Mouse (Mus musculus): ENCODE measurements around the gene Gsc2.
A peak's percentile ranks its signal among the peaks of the same experiment; 100 is the strongest.

The Gsc2 gene

DNA sequence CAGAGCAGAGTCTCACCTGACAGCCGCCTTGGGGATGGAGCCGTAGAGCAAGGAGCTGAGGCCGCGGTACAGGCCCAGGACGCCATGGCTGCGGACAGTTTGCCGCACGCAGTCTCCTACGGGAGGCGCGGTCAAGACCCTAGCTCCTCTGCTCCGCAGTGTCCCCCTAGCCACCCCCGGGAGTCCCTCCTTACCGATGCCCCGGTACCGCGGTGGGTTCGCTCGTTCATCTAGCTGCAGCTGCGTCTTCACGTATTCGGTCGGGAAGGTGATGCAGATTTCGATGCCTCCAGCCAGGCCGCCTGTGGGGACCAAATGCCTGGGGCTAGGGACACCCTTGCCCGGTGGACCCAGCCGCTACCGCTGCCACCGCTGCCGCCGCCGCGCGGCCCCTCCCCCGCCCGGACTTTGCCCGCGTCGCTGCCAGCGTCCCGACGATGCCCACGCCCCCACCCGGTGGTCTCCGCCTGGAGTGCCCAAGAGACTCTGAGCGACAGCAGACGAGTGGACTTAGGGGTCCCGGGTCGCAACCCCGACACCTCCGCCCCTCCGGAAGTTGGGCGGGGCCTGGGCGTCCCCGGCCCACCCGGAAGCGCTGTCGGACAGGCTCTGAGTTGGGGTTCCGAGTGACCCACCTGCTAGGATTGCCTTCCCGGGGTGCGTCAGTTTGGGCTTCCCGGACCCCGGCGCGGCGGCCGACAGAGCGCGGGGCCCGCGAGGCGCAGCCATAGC is 12.7 kb upstream of the Gsc2 start:
- peak in 1 of 2 experiments; percentile 49 for DNase-seq (ENCODE audit: low spot score in 2 of 2)

DNA sequence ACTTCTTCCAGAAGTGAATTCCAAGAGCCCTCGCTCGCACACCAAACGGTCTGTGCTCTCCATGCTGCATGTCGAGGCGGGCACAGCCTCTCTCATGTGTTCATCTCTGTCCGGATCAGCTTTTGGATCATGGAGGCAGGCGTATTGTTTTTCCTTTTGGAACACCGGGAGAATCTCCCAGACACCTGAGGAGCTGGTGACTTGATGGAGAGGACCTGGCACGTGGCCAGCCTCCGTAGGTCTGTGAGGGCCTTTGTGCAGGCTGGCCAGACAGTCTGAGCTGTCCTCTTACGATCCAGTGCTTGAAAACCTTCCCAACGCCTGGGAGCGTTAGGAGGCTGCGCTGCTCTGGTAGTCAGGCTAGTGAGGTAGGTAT is 7.3 kb upstream of the Gsc2 start:
- peak in 1 of 2 experiments; percentile 47 for DNase-seq (ENCODE audit: low spot score in 2 of 2)

DNA sequence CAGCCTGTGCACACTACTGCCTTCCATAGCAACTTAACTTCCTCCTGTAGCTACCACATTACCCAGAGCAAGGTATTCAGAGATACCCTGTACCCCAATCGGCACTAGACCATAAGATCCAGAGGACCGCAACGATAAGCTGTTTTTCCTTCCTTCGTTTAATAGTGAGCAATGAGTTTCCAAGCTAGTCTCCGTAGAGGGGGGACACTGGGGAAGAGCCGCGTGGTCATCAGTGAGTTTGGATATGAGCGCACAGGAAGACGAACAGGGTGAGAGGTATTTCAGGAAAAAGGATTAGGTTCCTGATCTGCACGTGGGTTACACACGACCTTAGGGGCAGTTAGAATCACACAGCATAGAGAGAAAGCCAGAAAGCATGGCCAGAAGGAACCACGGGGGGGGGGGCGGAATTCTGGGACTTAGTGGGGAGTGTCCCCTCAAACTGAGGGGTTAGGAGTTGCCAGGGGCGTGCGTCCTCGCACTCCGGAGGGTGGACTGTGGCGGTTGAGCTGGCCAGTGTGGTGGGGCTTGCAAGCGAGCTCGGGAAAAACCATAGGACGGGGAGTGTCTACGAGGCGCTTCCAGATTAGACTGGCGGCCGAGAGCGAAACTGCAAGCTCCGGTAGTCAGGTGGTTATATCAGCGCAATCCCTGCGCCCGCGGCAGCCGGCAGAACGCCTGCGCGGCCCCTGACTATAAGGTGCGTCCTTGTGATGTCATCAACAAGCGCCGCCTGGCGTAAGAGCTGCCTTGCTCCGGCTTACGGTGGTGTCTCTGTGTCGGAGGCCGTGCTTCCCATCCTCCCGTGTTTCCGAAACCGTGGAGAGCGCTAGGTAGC is 6.7 kb upstream of the Gsc2 start:
- DNase-seq (ENCODE audit: low spot score in 2 of 2) = peak; percentile 92 to 96

DNA sequence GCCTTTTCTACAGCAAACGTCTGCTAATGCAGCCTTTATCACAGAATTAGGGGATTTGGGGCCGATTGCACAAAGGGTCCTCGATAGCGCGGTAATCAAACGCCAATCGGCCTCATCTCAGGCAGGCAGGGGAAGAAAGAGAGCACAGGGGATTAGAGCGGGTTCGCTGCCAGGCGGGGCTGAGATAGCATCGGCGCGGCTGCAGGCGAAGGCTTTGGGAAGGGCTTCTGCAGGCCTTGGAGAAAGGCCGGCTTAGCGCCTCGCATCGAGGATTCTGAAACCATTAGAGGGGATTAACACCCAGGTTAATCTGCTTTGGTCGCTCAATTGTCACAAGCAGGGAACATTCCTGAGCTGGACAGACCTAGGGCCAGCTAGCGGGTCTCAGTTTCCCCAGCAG is 5.7 kb upstream of the Gsc2 start:
- DNase-seq (ENCODE audit: low spot score in 2 of 2) = no peak

DNA sequence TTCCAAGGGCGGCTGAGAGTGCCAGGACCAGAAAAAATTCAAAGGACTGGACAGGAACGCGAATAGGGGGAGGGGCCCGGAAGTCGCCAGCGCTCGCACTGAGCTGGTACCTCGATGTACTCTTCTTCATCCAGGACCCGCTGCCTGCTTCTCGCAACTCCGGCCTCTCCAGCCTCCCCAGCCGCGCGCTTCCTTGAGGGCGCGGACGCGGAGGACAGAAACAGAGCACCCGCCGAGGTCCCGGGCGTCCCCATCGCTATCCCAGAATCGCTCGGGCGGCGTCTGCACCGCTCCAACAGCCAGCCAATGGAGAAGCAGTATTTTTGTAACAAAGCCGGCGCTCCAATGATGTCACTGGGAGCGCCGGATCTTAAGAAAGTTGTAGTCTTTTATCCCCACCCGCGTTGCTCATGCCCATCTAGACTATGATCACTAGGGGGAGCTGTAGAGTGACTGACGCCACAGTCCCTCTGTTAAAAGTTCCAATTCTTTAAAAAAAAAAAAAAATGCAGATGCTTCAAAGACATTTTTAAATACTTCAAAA is 3.7 kb downstream of the Gsc2 start, which contains the start of gene Ess2:
Gene Ess2, minus strand, starts transcription at position 297 of the 544 bp plus-strand sequence.
- peak; percentile 68 to 82 for DNase-seq (ENCODE audit: low spot score in 2 of 2)

DNA sequence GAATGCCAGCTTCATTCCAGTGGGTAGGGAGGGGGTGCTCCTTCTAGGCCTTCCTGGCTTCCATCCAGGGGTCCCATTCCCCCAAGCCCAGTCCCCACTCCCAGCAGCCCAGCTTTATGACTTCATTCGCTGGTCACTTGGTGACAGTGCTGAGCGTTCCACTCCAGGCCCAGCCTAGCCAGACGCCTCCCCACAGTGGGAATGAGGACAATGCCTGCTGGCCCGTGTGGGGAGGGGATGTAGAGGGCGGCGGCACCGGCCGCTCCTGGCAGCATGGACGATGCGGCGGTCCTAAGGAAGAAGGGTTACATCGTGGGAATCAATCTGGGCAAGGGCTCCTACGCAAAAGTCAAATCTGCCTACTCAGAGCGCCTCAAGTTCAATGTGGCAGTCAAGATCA is 16.4 kb downstream of the Gsc2 start, which contains the start of the genes Dgcr2 and Tssk2:
Gene Dgcr2, minus strand, starts transcription at position 101 of the 400 bp plus-strand sequence.
Gene Tssk2, plus strand, starts transcription at position 176 of the 400 bp plus-strand sequence.
- no peak for DNase-seq (ENCODE audit: low spot score in 2 of 2)

DNA sequence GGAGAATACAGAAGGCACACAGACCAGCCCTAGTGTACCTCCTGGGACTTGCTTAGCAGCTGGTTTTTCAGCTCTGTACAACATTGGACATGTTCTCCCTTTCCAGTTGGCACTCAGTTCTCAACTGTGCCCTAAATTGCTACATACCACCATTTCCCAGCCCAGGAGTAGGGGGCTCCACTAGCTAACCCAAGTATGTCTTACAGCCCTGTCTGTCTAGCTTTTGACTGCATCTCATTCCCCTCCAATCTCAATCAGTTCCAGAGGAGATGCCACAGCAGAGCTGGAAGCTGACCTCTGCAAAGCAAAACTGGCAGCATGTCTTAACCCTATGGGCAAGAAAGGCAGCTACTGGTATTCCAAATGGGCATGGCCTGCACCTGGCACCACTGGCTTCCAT is 18.8 kb downstream of the Gsc2 start:
- DNase-seq (ENCODE audit: low spot score in 2 of 2) = no peak

DNA sequence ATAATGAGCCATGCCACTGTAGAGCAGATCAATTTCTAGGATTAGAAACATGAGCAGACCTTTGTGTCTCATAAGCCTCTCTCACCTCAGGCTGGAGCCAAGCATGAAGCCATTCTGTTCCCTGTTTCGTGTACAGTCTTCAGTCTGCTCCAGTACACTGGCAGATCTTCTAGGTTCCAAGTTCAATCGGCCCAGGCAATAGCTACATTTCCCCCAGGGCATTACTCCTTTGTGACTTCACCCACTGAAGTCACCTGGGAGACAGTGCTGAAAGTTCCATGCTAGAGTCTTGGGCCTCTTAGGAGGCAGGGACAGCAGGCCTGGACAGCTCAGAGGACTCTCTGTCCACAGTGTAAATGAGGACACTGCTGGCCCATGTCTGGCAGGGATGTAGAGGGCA is 20.9 kb downstream of the Gsc2 start, which contains the start of gene Tssk1:
Gene Tssk1, plus strand, starts transcription at position 301 of the 400 bp plus-strand sequence.
- DNase-seq (ENCODE audit: low spot score in 2 of 2) = no peak

DNA sequence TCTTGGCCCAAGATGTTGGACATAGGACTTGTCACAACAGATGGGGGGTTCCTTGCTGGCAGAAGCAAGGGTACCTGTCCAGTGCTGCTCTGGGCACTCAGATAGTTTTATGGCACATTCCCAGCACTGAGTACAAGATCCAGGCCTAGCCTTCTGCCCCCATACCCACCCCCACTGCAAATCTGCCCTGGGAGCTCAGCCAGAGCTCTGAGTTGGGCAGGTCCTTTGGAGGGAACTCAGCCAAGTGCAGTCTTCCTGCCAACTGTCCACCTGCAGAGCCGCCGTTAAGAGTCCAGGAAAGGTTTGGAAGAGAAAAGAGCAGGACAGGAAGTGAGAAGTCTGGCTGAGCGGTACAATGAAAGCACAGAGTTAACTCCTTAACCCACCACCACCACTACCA is 22.3 kb downstream of the Gsc2 start:
- peak in 1 of 2 experiments; percentile 31 for DNase-seq (ENCODE audit: low spot score in 2 of 2)

DNA sequence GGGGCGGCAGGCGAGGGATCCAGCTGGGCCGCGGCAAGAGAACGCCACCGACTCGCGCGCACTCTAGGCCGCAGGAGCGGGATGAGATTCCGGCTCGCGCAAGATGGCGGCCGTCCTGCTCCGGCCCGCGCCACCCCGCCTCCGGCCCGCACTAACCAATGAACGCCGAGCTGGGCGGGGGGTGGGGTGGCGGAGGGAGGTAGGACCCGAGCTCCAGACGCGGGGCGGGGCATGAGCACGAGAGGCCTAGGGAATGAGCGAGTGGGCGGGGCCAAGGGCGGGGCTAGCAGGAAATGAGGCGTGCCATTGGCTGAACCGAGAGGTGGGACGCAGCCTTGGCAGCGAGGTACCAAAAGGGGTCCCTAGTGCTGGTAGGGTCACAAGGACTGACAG is 23.3 kb downstream of the Gsc2 start, which contains the start of gene Gm20518:
Gene Gm20518, minus strand, starts transcription at position 105 of the 393 bp plus-strand sequence.
- peak; percentile 99 to 100 for DNase-seq (ENCODE audit: low spot score in 2 of 2)

DNA sequence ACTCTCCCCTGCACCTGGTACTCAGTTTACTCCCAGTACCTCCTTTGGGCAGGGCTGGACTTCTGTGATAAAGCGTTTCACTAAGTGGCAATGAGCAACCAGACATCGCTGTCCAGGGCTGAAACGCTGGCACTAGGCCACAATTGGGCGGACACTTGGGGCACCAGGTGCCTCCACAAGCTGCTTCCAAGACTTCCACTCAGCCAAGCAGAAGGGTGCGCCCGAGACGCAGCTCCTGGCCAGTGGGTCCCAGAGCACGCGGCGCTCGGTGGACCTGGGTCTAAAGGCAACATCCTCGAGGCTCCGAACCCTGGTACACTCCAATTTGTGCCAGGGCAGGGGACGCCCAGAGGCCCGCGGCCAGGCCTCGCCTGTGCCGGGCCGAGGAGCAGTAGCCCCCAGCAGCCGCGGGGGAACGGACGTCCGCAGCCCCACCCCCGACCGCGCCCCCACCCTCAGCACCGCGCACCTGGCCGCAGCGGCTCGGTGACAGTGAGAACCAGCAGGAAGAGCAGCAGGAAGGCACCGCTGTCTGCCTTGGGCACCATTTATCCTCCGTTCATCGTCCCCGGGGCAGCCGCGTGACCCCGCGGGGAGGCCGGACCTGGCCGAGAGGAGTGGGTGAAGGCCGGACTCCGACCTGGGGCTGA is 23.8 kb downstream of the Gsc2 start:
- peak; percentile 55 to 86 for DNase-seq (ENCODE audit: low spot score in 2 of 2)

DNA sequence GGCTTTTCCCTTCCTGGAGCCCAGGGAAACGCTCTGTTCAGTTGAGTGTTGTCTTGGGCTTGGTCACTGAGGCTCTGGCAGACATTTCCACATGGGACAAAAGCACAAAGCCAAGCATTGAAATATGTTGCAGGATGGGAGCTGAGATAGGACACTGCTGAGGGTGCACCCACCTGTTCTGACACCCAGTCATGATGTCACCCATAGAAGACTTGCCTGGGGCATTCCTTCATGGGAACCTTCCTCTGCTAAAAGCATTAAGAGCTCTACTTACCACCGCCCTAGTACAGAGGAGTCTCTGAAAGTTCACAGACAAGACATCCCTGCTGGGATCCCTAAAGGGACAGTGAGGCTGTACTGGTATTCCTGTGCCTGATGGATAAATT is 24.5 kb downstream of the Gsc2 start:
- no peak for DNase-seq (ENCODE audit: low spot score in 2 of 2)

DNA sequence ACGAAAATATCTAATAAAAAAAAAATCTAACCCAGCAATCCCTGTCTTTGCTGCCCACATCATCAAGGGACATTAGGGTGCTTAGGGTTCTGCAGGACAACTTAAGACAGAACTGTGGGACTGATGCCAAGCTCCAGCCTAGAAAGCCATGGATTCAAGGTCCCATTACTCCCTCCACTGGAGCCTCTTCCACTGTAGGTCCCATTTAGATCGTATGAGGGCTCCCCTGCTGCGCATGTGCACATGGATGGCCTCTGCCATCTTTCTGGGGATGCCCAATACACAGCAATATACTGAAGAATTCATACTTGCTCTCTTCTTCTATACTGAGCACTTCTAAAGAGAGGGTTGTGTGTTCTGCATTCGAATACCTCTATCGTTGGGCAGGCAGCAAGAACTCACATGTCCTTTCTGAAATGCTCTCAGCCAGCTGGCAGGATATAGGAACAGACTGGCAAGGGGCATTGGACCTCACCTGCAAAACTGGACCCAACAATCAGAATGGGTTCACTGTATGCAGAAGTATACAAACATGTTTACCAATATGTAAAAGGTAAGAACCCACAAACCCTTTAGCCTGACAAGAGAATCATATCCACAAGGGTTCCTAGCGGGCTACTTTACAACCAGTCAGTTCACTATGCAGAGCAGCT is 25.0 kb downstream of the Gsc2 start:
- no peak for DNase-seq (ENCODE audit: low spot score in 2 of 2)

DNA sequence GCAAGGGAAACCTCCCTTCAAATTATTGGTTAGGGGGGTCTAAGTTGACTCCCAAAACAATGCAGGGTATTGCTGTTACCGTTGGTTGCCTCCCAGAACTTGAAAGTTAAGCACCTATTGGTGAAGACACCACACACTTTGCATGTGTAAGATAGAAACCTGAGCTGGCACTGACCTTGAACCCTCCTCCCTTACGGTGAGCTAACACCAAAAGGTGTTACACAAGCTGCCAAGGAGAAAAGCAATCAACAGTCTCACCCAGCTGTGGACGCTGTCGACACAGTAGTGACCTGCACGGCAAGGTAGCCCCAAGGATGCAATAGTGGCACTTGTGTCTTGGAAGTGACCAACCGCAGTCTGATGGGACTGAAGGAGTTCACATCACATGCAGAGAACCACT is 30.7 kb downstream of the Gsc2 start:
- DNase-seq (ENCODE audit: low spot score in 2 of 2) = no peak

DNA sequence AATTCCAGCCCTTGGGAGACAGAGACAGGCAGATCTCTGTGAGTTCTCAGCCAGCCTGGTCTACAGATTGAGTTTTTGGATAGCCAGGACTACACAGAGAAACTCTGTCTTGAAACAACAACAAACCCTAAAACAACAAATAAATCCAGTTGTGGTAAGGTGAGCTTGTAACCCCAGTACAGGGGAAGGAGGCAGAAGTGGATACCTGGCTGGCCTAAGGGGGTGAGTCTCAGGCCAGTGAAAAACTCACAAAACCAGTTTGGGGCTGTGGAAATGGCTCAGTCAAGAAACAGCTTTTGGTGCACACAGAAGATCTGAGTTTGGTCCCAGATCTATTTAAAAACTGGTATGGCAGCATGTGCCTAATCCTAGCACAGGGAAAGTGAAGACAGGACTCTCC is 32.7 kb downstream of the Gsc2 start:
- no peak for DNase-seq (ENCODE audit: low spot score in 2 of 2)

DNA sequence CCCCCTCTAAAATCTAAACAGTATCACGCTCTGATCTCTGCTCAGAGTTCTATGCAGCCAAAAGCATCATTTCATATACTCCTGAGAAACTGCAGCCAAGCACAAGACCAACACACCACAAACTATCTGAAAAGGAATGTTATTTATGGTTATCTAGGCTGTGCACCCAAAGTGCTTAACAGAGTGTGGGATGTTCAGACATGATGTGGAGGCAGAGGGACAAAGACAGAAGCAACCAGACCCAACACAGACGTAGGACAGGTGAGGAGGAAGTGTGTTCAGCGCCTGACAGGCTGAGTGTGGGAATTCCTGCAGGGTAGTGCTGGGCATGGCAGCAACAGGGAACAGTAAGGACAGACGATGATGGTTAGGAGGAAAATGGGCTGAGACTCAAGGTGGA is 35.3 kb downstream of the Gsc2 start:
- no peak for DNase-seq (ENCODE audit: low spot score in 2 of 2)

DNA sequence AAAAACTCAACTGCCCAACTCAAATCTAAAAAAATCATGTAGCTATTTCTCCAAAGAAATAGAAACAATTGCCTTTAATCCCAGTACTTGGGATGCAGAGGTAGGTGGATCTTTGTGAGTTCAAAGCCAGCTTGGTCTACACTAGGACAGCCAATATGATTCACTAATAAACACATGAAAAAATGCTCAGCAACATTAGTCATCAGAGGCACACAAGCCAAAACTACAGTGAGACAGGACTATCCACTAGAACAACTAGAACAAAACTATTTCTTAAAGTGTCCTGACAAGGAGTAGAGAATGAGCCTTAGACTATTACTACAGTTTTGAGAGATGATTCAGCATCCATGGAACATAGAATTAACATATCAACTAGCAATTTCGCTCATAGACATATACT is 38.8 kb downstream of the Gsc2 start:
- DNase-seq (ENCODE audit: low spot score in 2 of 2) = no peak

DNA sequence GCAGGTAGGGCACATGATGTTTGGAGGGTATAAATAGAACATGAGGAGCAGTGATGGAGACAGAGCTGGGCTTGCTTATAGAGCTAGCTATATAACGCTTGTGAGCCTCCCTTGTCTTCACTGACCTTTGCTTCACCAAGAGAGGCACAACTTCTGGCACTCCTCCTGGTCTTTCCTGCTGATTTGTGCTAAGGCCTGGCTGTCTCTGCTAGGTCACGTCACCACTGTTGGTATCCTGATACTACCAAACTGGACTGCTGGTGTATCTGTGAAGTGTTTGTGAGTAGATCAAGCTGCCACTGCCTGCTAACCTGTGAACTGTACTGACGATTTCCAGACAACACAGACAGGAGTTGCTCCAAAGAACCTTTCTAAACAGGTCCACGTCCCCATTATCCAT is 39.7 kb downstream of the Gsc2 start:
- no peak for DNase-seq (ENCODE audit: low spot score in 2 of 2)

DNA sequence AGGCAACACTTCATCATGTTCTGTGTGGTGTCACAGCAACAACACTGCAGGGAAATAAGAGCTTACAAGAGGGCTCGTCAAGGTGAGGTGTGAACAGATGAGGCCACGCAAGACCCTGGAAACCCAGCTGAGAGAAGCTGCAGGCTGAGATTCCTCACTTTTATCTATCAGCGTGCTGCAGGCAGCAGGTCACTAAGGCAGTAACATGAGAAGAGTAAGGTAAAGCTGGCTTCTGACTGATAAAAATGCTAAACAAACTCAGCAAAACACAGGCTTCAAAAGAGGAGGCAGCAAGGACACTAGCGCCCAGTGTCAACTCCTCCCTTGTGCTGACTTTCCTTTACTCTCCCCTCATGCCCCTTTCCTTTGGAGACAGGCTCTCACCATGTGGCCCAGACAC is 41.9 kb downstream of the Gsc2 start:
- no peak for DNase-seq (ENCODE audit: low spot score in 2 of 2)

DNA sequence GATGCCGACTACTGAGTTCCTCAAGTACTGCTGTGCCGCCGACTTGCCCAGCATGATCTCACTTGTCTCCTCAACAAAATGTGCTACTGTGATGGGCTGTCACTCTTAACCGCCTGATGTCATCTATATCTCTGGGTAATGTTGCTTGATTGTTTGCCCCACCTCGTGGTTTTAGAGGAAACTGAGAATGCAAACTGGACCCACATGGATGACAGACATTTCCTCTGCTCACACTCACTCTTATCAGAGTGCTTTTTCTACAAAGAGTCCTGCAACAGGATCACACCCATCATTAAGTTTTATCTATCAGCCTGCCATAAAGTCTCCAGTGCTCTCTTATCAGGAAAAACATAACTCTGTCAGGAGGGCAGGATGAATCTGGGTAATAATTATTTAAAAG is 43.6 kb downstream of the Gsc2 start:
- DNase-seq (ENCODE audit: low spot score in 2 of 2) = no peak

DNA sequence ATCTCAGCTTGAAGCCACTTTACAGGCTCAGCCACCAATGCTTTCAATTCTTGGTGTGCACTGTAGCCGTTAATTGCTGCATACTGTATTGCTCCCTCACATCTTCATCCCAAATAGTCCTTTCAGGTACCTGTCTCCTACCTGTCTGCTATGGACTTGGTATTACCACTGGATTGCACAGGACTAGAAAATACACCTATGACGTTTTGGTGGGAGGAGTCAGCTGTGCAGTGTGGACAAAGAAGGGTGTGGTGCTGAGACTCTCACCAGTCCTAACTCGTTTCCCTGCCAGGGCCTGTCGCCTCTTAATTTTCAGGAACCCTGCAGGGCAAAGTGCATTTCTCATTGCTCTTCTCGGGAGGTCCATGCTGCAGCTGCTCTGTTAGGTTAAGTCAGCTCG is 49.1 kb downstream of the Gsc2 start:
- DNase-seq (ENCODE audit: low spot score in 2 of 2) = no peak

Data from cerebellum, postnatal 4 days (tissue).